Mouse (Mus musculus): ENCODE measurements around the gene Bpifb6.
A peak's percentile ranks its signal among the peaks of the same experiment; 100 is the strongest.

Gene Bpifb6

DNA sequence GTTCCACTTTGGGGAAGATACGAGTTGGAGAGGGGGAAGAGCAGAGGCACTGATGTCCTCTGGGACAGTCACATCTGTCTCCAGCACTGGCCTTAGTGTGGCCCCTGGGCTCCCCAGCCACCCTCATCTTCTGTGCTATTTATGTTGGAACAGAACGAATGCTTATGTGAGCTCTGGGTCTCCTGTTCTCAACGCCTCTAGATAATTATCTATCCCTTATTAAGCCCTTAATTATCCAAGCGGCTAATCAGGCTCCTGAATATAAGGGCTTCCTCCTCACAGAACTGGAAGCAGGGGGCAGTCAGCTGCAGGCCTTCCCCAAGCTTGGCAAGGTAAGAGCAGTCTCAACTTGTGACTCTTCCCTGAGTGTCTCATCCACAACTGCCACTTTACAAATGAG lies at the start of gene Bpifb6:
Gene Bpifb6 (plus strand): TSS at position 301 of the 400 bp plus-strand sequence.
- no peak for DNase-seq (ENCODE audit: low read depth in 1 of 2, low spot score in 2 of 2)

DNA sequence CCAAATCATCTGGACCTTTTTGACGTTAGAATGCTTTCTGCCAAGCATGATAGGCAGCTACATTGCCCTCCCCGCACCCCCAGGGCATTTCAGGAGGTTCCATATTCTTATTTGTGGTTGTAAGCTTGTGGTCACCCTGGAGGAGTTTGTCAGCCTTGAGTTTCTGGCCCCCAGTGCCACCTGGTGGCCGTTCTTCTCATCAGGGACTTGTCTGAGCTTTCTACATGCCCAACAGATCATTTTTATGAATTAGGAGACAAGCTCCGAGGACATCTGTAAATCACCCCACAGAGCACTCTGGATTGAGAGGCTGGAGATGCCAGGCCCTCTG lies 49.2 kb upstream of the Bpifb6 start:
- peak in 1 of 2 experiments; percentile 10 for DNase-seq (ENCODE audit: low read depth in 1 of 2, low spot score in 2 of 2)

DNA sequence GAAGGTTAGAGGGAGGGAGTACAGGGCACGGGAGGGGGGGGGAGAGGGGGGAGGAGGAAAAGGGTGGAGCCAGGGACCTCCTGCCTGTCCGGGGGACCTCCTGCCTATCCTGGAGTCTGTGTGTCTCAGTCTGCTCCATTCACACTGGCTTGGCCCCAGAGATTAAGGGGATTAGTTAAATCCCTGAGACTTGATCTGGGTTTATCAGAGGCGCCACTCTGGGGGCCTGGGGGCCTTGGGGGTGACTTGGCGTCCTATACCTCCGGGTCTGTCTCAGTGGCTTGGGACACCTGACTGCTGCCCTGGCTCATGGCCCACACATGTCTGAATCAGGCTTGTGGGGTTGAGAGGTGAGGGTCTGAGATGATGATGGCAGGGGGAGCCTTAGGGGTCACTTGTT lies 46.6 kb upstream of the Bpifb6 start:
- no peak for DNase-seq (ENCODE audit: low read depth in 1 of 2, low spot score in 2 of 2)

DNA sequence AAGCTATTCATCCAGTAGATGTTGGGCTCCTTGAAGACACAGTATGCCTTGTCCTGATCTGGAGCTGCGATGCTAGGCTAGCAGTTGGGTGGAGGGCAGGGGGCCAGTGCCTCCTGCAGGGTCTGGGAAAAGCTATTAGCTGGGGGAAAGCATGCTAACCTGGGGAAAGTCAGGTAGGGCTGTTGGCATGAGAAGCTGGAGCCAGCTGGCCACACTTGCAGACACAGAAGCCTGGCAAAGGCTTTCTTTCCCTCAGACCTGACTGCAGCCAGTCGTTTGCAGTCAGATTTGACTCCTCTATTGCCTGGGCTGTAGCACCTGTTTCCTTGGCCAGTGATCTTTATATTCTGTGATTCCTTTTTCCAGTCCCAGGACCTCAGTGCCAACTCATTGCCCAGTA lies 40.6 kb upstream of the Bpifb6 start:
- DNase-seq (ENCODE audit: low read depth in 1 of 2, low spot score in 2 of 2) = no peak

DNA sequence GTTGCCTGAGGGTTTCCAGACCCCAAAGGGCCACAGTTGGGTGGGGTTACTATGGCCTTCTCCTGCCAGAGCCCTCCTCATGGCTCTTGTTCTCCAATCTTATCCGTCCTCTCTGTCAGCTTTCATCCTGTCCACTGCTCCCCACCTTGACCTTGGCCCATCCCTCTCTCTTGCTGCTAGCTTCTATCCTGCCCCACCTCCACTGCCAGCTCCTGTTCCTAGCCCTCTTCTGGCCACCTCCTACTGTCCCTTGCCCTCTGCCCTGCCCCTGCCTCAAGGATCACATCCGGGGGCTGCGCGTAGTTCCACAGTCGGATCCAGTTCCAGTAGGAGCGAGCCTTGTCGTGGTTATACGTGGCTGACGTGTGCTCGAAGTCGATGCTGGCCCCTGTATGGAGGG lies 39.9 kb upstream of the Bpifb6 start:
- DNase-seq (ENCODE audit: low read depth in 1 of 2, low spot score in 2 of 2) = no peak

DNA sequence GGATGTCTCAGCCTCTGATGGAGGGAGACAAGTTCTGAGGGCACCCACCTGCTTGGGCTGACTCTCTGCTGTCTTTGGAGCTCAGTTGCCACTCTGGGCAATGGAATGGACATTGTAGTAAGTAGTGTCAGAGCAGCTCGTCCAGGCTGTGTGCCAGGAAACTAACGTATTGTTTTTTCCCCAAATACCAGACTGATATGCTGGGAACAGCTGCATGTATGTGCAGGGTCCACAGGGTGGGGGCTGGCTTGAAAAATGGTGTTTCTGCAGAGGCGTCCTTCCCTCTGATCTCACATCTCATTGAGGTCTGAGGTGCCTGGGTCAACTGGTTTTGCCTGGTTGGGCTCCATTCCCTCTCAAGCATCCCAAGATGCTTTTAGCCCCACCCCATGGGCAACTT lies 39.5 kb upstream of the Bpifb6 start:
- DNase-seq (ENCODE audit: low read depth in 1 of 2, low spot score in 2 of 2) = no peak

DNA sequence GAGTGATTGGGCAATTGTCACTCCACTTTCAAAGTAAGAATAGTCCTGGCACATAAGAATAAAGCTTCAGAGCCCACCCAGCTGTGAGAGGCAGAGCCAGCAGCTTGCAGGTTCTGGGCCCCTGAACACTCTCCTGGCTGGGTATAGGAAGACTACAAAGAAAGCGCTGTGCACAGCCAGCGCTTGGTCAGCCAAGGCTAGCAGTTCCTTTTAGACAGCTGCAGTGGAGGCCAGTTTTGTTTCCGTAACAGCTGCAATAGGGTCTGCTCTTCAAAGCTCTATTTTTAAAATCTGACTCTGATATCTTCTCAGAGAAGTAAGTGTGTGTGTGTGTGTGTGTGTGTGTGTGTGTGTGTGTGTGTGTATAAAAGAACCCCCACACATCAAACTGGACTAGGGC lies 38.2 kb upstream of the Bpifb6 start:
- DNase-seq (ENCODE audit: low read depth in 1 of 2, low spot score in 2 of 2) = no peak

DNA sequence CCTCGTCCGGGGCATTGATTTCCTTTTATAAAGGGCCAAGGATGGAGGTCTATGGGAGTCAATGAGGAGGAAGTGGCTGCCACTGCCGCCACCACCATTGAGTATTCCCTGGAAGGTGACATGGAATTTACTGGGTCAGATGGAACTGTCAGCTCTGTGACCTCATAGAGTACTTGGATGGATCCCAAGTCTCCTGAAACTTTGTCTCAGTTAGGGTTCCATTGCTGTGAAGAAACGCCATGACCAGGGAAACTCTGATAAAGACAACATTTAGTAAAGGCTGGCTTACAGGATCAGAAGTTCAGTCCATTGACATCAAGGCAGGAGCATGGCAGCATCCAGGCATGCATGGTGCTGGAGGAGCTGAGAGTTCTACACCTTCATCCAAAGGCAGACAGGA lies 29.2 kb upstream of the Bpifb6 start, which contains the start of gene Sun5:
Gene Sun5 (minus strand): TSS at position 101 of the 400 bp plus-strand sequence.
- no peak for DNase-seq (ENCODE audit: low read depth in 1 of 2, low spot score in 2 of 2)

DNA sequence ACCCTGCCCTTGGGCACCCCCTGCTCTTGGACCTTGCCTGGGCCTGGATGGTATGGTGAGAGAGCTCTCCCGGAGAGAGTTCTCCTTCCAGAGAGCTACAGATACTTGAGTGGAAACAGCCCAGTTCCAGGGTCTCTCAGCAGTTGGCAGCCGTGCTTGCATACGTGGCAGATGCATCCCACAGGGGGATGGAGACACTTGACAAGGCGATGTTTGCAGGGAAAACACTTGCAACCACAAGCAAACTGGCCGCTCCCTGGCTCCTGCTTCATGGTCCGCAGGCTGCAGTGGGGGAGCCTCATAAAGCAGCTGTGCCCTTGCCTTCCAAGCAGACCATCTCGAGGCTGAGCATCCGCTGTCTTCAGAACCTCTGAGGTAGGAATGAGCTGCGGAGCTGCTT lies 25.4 kb upstream of the Bpifb6 start, which contains the start of gene Bpifb2:
Gene Bpifb2 (plus strand): TSS at position 301 of the 400 bp plus-strand sequence.
- no peak for DNase-seq (ENCODE audit: low read depth in 1 of 2, low spot score in 2 of 2)

DNA sequence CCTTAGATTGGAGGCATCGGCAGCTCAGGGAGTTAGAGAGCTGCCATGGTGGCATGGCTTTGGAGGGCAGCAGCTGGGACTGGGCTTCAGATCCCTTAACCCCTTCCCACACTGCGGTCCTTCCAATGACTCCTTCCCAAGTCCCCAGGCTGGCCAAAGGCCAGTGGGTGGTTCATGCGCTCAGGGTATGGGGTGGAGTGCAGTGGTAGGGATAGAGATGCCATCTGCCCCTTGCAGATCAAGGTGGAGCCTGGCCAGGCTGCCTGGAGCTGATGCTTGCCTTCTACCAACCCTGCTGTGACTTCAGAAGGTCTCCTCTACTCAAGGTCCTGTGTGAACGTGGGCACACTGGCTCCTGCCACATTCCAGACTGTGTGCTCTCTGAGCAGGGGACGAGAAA lies 1.1 kb upstream of the Bpifb6 start:
- no peak for DNase-seq (ENCODE audit: low read depth in 1 of 2, low spot score in 2 of 2)

DNA sequence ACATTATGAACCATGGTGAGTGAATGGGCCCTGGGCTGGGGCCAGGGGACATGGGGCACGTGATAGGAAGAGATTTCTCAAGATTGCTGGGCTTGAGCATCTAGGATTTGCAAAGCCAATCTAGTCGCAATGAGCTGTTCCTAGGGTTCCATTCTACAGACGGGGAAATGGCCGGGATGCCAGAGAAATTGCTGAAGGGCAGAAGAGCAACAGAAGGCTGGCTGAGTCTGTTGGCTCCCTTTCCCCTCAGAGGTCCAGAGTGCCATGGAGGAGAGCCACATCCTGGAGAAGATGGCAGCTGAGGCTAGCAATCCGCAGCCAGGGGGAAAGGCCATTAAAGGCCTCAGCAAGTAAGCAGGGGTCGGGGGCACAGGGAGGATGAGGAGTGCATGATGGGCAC lies 2.5 kb downstream of the Bpifb6 start:
- DNase-seq (ENCODE audit: low read depth in 1 of 2, low spot score in 2 of 2) = no peak

DNA sequence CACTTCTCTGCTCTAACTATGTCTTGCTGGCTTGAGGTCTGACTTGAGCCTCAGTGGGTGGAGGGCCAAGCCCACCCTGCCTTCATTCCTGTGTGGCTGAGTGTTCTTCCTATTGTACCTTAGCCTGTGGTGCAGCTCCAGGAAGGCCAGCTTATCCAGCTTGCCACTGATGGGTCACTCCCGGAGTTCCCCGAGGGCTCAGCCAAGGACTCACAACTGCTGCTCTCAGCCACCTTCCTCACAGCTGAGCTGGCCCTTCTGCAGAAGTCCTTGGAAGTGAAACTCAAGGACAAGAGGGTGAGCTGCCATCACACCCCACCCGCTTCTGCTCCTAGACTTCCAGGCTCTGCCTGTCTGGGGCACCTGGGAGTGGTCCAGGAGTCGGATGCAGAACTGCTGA lies 6.4 kb downstream of the Bpifb6 start:
- DNase-seq (ENCODE audit: low read depth in 1 of 2, low spot score in 2 of 2) = no peak

DNA sequence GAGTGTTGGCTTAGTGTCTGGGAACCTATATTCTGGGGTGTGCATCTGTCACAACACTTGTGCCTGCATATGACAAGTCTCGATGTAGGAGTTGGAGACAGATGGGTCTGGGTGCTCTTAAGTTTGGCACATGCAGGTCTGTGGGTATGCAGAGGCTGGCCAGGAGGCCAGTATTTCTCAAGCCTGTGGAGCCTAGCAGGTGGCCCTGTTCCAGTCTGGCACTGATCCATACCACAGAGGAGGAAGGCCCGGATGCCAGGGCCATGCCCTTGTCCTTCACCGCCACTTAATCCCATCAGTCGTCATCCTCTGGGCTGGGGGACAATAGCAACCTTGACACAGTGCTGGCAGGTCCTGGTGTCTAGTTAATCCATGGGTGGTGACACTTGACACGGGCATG lies 14.0 kb downstream of the Bpifb6 start:
- no peak for DNase-seq (ENCODE audit: low read depth in 1 of 2, low spot score in 2 of 2)

DNA sequence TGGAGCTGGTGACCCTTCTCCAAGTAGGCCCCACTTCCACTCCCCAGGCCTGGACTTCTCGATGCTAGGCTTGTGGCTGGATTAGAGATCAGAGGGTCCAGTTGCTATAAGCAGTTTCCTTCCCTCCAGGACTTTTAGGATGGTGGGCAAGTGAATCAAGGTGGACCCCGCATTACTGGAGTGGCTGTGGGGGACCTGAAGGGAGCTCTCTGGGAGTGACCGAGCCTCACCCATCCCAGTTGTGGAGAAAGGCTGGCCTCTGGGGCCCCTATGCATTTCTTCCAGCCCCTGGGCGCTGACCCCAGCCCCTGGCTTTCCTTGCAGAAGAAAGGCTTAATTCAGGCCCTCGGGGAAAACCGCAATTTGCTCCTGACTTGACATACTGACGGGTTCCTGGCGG lies 17.7 kb downstream of the Bpifb6 start, which contains the start of gene Bpifb3:
Gene Bpifb3 (plus strand): TSS at position 301 of the 400 bp plus-strand sequence.
- DNase-seq (ENCODE audit: low read depth in 1 of 2, low spot score in 2 of 2) = no peak

DNA sequence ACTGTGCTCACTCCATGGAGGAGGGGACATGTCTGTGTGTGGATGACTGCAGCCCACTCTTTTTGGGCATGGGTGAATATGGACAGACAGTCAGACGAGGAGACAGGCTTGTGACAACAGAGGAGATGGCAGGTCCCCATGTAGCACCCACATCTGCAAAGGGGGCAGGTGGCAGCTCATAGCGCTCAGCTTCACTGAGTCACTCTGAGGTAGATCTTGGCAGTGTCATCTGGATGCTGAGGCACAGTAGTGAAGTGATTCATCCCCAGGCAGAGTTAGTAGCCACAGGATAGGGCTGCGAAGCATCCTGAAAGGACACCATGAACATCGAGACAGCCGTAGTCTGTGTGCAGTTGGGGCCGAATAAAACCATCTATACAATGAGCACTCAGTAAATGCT lies 21.1 kb downstream of the Bpifb6 start:
- DNase-seq (ENCODE audit: low read depth in 1 of 2, low spot score in 2 of 2) = no peak

DNA sequence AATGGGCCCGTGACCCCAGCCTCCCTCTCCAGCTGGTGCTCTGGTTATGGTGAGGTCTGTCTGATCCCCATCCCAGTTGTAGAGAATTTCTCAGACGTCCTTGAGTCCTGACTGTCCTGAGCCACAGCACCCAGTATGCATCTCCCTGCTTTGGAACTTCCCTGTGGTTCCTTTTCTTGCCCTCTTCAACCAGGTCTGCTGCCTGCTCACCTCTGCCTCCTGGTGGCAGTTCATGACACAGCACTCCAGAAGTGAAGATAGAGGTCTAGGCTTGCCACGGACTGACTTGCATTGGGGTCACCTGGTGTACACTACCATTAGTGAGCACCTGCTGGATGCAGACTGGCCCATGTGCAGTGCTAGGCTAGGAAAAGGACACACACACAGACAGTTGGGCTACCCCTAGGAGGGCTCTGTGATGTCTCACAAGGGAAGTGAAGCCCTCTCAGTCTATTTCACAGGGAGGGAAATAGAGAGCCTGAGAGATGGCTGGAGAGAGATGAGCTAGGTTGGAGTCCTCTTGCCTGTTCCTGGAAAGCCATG lies 29.8 kb downstream of the Bpifb6 start:
- DNase-seq (ENCODE audit: low read depth in 1 of 2, low spot score in 2 of 2) = peak in 1 of 2 experiments; percentile 5

DNA sequence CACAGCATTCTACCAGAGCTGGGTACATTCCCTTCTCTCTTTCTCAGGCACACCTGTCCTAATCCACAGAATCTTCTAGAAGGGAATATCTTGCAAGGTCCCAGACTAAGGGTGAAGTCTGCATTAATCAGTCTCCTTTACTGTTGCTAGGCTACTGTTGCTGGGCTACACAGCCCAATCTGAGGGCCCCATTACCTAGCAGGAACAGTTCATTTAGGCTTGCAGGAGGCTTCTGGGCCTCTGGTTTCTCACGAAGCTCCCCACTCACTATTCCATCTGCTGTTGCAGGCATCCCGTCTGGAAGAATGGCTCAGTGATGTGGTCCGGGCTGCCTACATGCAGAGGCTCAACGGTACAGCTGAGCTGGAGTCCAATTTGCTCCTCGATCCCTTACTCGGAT lies 30.9 kb downstream of the Bpifb6 start:
- DNase-seq (ENCODE audit: low read depth in 1 of 2, low spot score in 2 of 2) = no peak

DNA sequence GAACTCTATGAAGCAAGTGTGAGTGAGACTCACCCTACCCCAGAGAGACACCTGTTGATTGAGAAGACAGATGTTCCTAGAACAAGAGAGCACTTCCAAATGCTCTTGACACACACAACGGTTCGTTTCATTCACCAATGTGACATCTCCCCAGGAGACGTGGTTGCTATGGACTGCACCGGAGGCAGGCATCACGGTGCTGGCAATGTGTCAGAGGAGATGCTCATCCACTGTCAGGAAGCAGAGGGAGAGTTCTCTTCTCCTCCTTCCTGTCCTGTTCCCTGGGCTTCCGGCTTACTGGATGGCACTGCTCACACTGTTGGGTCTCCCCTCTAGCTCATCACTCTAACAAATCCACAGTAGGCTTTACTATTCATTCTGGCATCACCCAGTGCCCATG lies 33.1 kb downstream of the Bpifb6 start:
- no peak for DNase-seq (ENCODE audit: low read depth in 1 of 2, low spot score in 2 of 2)

DNA sequence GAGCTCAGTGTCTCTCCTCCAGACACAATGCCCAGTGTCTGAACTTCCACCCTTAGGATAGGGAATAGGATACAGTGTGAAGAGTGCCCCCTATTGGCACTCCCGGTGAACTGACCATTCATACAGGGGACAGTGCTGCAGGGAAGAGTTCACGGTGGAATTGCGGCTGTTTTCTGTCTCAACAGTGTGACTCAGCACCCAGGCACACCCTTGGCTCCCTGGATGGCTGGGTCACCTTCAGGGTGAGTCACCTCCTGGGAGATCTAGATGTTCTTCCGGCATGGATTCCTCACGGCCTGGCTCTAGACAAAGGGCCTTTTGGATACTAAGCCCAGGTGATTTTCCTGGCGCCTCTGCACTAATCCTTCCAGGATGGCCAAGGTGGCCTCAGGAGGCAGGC lies 35.2 kb downstream of the Bpifb6 start:
- DNase-seq (ENCODE audit: low read depth in 1 of 2, low spot score in 2 of 2) = no peak

DNA sequence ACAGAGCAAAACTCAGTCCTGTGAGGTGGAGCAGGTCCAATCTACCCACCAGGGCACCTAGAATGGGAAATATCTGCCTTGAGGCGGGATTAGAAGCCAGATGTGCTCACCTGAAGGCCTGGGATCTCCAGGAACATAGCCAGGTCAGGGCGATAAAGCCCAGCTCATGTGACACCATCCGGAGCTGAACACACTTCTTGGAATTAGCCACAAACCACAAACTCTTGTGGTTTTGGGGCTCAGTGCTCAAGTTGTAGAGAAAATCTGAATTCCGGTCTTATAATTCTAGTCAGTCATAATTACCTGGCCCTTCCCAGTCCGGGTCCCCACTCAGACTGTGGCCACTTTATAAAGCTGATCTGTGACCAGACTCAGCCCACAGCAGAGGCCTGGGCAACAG lies 37.7 kb downstream of the Bpifb6 start, which contains the start of gene Bpifb4:
Gene Bpifb4 (plus strand): TSS at position 370 of the 400 bp plus-strand sequence.
- no peak for DNase-seq (ENCODE audit: low read depth in 1 of 2, low spot score in 2 of 2)

DNA sequence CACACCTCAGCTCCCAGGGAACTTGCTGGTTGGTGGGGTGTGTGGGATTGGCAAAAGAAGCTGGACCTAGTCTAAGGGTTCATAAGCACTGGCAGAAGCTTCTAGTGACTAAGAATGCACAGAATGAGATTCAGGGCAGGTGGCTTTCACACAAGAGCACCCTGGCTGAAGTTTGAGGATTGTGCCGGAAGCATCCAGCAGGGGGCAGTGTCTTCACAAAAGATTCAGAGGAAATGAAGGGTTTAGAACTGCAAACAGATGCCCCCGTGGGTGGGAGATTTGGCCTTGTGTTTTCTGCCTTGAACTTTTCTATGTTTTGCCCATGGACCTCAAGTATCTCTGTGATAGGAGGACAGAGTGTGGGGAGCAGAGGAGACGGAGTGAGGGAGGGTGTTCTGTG lies 43.3 kb downstream of the Bpifb6 start:
- DNase-seq (ENCODE audit: low read depth in 1 of 2, low spot score in 2 of 2) = peak in 1 of 2 experiments; percentile 18

DNA sequence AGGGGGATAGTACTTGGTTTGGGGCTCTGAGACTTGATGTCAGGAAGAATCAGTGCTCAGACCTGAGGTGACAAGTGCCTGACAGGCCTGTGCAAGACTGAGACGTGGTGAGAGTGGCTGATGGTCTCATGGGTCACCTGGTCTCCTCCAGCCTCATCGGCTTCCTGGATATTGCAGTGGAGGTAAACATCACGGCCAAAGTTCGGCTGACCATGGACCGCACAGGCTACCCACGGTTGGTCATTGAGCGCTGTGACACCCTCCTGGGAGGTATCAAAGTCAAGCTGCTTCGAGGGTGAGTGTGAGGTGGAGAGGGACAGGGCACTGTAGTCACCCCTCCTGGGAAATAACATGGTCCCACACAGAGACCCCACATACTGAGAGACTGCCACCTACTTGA lies 44.4 kb downstream of the Bpifb6 start:
- DNase-seq (ENCODE audit: low read depth in 1 of 2, low spot score in 2 of 2) = no peak

DNA sequence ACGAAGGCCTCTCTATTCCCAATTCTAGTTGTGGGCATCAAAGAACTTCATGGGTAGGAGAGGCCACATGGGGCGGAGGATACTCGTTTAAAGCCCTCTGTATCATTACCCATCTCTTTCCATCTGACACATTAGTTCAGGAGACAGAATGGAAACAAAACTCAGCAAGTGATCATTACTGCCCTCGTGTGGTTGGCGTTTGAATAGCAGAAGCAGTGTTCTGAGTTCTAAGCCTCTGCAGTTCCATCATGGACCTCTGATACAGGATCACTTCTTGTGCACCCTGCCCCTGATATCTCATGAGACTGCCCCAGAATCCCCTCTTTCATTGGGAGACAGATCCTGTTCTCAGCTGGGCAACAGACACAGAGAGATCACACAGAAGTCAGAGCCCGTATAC lies 52.7 kb downstream of the Bpifb6 start:
- DNase-seq (ENCODE audit: low read depth in 1 of 2, low spot score in 2 of 2) = peak in 1 of 2 experiments; percentile 28

DNA sequence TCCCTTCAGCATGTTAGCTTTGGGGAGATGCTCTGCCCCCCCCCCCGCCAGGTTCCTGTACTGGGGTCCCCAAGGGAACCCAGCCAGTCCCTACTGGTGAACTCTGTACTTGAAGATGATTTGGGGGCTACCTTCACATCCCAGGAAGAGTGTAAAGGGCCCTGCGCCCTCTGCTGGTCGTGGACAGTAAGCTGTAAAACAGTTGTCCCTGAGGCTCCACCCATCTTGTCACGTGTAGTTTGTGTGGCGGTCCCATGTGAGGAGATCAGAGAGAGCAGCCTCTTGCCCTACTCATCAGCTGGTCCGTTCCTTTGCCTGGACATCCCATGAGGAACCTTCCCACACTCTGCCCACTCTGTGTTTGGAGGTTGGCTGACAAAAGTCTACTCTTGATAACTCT lies 53.6 kb downstream of the Bpifb6 start:
- DNase-seq (ENCODE audit: low read depth in 1 of 2, low spot score in 2 of 2) = no peak

All from monocyte, adult 2 months (primary cell).